Mouse (Mus musculus): ENCODE results near the gene Itm2c.

DNA sequence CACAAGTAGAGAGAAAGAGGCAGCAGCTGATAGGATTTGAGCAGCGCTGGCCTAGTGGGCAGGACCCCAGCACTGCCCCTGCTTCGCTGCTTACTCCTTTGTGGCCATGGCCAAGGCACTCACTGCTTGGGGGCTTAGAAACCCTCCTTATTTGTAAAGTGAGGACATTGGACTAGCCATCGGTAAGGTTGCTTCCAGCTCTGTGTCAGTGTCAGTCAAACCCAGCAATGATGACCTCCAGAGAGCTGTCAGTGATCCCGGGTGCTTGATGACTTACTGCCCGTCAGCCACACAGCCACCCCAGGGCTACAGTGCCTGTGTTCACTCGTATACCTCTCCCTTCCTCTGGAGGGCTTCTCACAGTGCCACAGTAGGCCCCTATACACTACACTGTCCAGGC lies 49.1 kb upstream of the Itm2c start:
- TF ChIP-seq POLR2A (IDR thresholded peaks at IDR 0.05; ENCODE audit: insufficient read depth, low read length) (no peak), EP300 (IDR thresholded peaks at IDR 0.05; ENCODE audit: insufficient read depth, low read depth, low read length) (no peak)
